Mouse (Mus musculus) adrenal gland, postnatal 36 days (tissue): ENCODE measurements around the gene Chst12. TPM values are rescaled to one million over a fixed set of nuclear protein-coding genes. Genes with fewer than 3 reads are reported as not detected.

Experiments used
- DNase-seq, 2 experiments: peaks; one replicate each; pipeline ENCODE4 v3.0.0; 2021; ENCODE audit warnings: mixed read lengths in 1 of 2
- total RNA-seq, 2 experiments: library from RNA; stranded (reverse); gene quantifications; 2 replicates each; pipeline ENCODE4 v1.2.3; 2021

Chst12 gene
- total RNA-seq, 2 experiments from 2014 or later: 6.9 to 10.1 TPM

DNA sequence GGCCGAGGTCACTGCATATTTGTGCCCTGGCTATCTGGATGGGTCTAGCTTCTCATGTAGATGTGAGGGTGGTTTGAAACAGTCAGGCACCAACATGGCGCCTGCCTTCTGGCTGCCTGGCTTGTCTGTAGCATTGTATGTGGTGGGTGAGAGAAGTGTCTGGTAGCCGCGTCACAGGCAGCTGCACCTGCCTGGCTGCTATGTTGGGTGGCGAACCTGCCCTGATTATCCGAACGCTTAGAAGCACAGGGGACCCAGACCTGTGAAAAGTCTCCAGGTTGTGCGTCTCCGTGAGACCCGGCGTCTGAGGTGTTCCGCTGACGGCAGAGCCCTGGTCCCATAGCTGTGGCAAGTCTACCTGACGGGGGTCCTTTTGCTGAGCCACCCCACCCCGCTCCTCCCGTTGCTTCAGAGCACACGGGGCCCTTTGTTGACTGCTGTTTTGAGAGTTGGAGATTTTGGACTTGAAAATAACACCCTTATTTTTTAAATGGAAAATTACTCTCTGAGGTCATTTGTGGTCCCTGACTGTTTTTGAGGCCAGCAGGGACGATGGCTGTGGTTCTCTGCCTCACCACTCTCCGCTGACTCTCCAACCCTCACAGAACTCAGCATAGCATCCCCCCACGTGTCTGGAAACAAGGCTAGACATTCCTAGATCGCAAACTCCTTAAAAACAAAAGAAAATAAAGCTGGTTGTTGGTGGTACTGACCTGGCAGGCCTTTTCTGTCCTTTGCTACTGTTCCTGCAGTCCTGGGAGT is 12.0 kb downstream of the Chst12 start:
- no peak for DNase-seq

DNA sequence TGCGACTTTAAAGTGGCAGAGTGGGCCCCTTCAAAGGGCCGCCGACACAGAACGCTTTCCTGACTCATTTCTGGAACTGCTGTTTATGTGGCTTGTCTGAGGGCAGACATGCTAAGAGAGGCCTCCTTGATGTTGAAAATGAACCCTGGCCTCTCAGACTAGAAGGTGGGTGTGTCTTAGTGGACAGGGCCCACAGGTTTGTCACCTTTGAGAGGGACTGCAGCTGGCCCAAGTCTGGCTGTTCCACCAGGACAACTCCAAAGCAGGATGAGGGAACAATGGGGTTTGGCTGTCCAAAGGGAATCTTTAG is 12.5 kb downstream of the Chst12 start:
- no peak for DNase-seq

DNA sequence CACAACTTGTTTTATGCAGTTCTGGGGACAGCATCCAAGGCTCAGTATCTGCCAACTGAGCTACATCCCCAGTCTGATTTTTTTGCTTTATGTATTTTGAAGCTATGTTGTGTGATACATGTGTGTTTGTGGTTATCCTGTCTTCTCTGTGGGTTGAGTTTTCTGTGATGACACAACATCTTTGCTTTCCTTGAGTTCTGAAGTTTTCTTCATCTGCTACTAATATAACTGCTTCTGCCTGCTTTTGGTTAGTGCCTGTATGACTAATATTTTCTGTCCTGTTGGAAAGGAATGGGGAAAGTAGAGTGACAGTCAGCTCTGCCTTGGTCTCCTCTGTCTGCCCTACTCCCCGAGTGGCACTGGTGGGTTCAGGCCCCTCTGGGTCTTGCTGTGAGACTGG is 15.8 kb downstream of the Chst12 start:
- DNase-seq: no peak

DNA sequence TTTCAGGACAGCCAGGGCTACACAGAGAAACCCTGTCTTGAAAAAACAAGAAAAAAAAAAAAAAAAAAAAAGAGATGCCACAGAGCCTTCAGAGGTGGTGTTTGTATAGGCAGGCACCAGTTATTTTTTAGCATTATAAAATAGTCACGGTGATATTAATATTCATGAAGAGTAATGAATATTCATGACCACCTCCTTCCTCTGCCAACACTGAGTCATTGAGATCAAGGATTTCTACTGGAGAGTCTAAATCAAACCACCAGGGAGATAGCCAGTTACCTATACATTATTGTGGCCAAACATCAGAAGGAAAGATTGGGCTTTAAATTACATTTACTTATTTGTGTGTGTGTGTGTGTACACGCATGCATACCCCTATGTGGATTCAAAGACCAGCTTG is 21.4 kb downstream of the Chst12 start:
- no peak for DNase-seq

DNA sequence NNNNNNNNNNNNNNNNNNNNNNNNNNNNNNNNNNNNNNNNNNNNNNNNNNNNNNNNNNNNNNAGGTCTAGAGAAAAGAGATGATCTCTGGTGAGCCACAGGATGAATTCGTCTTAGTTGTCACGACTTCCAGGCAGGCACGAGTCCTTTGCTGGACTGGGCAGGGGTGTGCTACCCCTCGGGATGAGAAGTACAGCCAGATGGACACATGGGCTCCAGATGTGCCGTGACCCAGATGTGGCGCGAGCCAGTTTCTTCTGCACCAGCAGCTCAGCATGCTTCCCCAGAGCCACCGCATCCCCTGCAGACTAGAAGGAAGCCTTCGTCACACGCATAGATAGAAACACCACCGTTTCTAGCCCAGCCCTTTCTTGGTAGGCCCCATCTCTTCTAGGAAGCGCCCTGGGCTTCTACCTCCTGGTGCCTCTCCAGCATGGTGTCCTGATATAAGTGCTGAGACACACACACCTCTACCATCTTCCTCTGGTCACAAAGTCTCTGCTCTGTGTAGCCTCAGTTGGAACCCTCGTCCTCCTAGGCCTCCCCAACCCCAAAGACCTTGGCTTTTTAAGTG is 32.8 kb downstream of the Chst12 start:
- no peak for DNase-seq

DNA sequence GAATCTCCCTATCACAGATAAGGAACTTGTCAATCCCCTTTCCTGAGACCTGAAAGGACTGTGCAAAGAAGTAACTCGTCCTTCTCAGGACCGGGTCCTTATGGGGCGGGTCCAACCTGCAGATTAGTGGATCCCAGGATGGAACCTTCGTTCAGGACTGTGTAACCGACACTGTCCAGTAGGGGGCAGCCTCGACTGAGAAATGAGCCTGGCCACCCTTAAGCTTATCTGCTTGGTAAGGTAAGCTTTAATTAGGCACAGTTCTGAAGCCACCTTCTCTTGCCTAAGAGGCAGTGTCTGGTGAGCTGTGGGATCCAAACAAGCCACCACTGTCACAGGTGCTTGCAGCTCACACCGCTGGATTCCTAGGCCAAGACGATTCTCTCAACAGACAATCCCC is 34.8 kb downstream of the Chst12 start:
- DNase-seq: peak; percentile 79 to 85

DNA sequence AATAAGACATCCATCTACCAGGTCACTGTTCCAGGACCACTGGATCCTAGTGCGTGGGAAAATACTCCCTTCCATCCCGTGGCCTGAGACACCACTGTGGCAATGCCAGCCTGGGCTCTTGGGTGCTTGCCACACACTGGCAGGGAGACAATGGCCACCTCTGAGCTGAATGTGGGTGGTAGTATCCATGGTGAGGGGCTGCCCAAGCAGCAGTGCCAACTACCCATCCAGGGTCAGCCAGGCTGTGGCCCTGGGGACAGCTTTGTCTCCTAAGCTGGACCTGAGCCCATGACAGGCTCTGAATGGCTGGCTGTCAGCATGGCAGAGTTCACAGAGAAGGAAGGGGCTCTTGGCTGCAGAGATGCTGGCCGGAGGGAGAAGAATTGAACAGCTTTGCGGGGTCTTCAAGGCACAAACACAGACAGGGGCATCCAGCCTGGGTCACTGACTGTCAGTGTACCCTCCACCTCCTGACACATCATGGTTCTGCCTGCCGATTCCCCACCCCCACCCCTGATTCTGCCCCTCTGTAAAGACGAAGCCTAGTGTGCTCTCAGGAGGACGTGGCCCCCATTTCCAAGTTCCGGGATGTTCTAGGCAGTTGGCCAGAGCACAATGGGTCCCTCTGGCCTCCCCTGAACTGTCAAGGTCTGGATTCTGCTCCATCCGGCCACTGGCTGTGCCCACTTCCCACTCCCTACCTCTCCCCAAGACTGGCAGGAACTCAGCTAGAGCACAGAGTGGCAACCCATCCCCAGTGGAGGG is 37.6 kb downstream of the Chst12 start:
- peak in 1 of 2 experiments; percentile 11 for DNase-seq

DNA sequence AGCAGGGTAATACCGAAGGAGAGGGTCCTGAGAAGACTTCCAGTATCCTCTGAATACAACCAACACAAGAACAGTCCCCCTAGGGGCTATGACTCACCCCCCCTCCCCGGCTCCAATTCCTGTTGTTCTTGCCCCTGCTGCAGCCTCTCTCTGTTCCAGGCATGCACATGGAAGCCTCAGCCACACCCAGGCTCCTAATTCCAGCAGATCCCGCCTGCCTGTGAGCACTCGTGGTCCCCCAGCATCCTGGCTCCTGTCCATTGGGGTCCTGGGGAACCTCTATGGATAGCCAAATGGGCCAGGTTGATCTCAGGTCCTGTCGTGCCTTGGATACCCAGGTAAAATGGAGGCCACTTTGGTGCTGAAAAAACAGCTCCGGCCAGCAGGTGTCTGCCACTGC is 40.3 kb downstream of the Chst12 start:
- no peak for DNase-seq

DNA sequence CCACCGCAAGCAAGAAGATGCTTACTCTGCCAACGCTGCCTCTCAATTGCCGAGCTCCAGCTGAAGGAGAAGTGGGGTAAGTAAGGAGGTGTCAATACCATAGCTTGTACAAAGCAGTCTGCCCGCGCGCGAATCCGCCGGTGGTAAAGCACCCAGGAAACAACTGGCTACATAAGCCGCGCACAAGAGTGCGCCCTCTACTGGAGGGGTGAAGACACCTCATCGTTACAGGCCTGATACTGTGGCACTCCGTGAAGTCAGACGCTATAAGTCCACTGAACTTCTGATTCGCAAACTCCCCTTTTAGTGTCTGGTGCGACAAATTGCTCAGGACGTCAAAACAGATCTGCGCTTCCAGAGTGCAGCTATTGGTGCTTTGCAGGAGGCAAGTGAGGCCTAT is 41.0 kb downstream of the Chst12 start:
- DNase-seq: no peak

DNA sequence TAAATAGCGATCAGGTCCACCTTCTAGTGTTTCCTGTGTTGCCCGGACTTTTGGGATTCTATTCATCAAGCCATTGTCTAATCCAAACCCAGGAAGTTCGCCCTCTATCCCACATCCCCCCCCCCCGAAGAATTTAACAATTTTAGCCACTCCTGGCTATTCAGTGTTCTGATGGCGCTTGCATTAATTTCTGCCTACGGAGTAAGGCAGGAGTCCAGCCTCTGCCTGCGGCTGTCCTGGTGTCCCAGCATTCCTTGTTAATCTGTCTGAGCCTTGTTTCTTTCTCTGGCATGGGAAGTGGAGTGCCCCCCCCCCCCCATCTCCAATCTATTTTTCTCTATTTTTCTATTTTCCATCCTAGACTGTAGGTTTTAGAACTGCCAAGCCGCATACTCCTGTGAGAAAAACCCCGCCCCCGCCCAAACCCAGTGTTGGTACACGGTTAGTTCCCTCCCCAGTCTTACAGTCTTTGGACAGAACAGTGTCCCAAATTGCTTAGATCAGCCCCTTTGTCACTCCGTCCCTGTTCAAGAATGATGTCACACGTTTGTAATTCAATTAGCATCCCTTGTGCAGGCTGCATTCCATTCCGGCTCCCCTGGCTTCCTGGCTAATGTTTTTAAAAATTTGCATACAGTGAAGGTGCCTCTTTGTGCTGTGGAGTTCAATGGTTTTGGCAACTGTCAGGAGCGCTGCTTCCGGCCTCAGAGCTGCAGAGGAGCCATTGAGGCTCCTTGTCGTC is 44.1 kb downstream of the Chst12 start:
- DNase-seq: no peak

DNA sequence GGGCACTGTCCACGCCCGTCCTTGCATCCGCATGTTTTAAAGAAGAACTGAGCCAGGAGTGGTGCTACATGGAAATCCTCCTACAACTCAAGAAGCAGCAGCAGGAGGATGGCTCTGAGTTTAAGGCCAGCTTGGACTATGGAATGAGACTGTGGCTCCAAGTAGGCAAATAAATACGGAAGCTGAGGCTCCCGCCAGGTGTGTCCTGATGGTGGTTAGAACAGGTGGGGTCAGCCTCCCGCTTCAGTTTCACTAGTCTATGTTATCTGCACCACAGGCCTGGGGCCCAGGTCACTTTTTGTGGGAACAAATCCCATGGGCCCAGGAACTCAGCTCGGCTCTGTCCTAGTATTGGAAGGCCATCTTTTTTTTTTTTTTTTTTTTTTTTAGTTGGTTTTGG is 48.4 kb downstream of the Chst12 start:
- no peak for DNase-seq

DNA sequence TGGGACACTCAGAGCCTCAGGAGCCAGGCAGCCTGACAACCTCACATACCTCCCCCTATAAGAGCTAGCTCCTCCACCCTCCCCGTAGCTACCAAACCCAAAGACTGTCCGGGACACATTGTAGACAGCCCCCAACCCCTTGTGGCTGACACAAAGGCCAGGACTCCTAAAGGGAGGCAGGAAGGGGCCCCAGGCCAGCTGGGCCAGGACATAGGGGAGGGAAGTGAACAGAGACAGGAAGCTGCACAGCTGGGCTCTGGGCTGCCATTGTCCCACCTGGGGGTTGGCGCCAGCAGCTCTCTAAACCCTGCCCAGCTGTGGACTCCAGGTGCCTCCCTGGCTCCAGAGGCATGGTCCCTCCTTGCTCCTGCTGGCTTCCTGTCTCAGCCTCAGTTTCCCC is 51.5 kb downstream of the Chst12 start:
- DNase-seq: no peak

DNA sequence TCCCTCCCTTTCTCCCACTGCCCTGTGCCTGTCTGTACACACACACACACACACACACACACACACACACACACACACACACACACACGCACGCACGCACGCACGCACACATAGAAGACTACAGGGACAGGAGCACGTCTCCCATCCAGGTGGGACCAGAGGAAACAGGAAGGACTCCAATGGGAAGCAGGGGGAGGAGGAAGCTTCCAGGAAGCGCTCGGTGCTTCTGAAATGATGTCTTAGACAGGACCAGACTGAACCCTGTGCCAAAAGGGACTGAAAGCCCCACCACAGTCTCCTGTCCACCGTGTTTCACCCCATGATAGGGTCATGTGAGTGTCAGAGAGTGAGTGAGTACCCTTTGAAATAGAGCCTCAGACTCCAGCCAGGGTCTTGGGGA is 57.3 kb downstream of the Chst12 start:
- no peak for DNase-seq

DNA sequence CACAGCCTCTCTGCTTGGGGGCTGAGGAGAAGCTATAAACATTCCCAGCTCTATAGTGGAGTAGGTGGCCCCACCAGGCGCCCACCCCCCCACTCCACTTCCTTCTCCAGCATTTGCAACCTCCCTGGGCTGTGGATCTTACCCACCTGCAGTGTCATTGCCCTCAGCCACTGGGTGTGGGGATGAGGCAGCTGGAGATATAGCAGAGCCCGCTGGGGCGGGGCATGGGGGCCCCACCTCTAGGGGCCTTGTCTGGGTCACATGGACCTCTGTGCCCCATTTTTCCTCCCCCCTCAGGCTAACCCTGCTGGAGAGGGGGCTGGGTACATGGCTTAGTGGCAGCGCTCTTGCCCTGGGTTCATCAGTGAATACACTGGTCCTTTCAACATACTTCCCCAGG is 59.5 kb downstream of the Chst12 start, which contains the start of gene Grifin:
Gene Grifin (minus strand): TSS at position 176 of the 400 bp plus-strand sequence.
- DNase-seq: no peak

DNA sequence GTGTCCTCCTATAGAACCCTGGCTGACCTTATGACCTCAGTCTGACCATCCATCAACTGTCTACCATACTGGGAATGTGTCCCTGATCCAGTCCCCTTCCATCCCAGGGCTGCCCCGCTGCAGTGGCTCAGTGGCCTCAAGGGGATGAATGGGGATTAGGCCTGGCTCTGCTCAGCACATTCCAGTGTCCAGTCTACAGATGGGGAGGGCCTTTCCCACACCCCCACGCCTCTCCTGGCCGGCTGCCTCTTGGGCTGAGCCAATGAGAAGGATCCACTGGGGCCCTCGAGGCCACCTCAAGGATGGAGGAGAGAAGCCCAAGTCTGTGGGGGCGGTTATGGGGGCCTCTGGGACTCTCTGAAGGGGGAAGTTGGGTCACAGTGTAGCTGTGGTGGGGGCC is 60.1 kb downstream of the Chst12 start:
- peak in 1 of 2 experiments; percentile 31 for DNase-seq

DNA sequence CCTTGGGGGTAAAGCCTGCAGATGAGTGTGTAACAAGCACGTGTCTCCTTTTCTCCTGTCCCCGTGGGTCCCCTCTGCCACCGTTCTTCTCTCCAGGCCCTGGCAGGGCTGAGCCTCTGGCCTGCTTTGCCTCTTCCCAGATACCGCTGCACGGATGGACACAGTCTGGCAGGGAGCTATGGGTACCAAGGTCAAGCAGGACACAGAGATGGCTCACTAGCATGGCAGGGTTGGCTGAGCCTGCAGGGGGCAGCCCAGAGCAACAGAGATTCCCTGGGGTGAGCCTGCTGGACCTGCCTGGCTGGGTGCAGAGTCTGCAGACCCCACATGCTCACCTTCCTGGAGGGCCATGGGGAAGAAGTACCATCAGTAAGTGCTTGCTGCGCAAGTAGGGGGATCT is 60.5 kb downstream of the Chst12 start:
- DNase-seq: peak; percentile 81 to 82

DNA sequence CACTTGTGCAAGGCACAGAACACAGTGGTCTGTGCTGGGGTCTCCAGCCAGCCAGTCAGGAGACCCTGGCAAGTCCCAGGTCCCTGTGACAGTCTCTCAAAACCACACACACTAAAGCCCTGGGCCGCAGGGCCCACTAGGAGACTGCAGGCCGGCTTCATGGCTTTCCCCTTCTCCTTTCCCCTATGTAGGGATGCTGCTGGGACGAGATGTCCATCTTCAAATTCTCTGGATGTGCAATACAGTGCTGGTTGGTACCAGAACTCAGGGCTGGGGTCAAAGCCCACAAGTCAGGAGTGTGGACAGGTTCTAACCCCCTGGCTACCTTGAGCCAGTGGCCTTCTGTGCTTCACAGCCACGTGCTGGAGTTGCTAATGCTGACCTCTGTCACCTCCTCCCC is 60.9 kb downstream of the Chst12 start:
- DNase-seq: no peak

DNA sequence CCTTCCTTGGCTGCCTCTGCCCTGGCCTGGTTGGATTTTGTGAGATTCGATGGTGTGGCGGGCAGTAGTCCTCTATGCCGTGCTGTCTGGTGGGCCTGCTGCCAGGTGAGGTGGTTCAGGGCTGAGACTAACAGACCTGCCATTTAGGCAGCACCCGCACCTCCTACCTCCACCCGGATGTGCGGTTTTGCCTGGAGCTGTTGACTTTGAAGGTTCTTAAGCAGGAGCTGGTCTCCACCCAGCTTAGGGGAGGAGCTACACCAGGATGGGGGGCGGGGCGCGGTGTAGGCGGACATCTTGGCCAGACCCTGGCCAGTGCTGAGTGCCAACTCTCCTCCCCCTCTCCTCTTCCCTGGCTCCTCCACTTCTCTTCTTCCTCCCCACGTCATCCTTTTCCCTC is 62.0 kb downstream of the Chst12 start:
- peak; percentile 56 to 85 for DNase-seq

DNA sequence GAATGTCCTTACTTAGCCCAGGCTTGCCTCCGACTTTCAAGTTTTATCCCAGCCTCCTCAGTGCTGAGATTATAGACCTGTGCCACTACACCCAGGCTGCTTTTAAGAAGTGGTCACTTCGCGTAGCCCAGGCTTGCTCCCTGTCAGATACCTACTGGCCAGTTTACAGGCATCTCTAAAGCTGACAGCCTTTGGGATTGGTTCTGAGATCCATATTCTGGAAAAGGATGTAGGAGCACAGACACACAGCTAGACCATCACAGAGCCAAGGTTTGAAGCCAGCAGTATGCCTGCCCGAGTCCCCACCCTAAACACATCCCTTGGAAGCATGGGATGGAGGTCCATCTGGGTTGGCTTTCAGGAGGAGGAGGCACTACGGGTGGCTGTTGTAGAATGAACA is 62.4 kb downstream of the Chst12 start:
- DNase-seq: no peak

DNA sequence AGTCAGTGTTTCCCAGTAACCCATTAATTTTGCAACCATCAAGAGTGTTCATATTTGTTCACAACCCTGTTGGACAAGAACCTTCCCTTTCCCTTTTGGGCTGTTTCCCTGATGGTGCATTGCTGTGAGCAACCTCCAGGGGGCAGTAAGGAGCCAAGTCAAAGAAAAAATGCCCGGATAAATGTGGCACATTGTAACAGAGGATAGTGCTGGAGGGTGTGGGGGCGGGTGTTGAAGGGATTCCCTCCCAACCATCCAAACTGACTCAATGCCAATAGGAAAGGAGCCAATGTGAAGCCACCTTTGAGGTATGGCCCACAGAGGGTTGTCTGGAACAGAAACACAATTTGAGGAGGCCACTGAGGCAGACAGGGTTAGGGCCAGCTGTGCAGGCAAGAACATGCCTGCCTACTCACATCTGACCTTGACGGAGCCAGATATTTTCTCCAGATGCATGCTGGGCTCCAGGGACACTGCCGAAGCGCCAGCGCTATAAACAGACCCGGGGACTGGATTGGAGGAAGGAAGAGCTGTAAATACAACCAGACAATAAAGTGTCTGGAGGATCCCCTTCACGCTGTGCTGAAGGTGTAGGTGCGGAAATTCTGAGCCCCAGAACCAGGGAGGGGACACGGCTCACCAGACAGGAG is 63.1 kb downstream of the Chst12 start:
- peak; percentile 68 to 71 for DNase-seq

DNA sequence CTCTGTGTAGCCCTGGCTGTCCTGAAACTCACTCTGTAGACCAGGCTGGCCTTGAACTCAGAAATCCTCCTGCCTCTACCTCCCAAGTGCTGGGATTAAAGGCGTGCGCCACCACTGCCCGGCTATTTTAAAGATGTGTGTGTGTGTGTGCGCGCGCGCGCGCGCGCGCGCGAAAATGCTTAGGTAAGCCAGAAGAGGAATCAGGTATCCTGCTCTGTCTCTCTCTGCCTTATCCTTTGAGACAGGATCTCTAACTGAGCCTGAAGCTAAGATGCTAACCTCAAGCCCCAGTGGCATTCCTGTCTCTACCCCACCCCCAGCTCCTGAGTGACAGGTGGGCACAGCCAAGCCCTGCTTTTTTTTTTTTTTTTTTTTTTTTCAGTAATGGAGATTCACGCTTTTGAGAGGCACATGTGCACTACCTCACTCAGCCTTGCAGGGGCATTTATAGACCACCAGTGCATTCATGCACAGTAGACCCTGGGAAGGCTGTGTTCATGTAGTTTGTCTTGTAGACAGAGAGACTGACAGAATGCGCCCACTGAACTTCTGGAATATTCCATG is 63.8 kb downstream of the Chst12 start:
- no peak for DNase-seq
